Mouse (Mus musculus) erythroblast, embryonic 14.5 days (primary cell): ENCODE measurements around the gene Tmprss4.

ENCODE experiments used
- GATA1 ChIP-seq: IDR thresholded peaks from 2 replicates; pipeline ENCODE4 v1.6.1; 2012; ENCODE audit warnings: low read length, inconsistent platforms, mixed read lengths
- TAL1 ChIP-seq: IDR thresholded peaks from 3 replicates; pipeline ENCODE4 v1.6.1; 2012; ENCODE audit warnings: low read length, inconsistent platforms, mixed read lengths

- TF ChIP-seq TAL1: no peak
- TF ChIP-seq GATA1: no peak
Observed at GRCm38 (mm10) chr9:45251990-45252389, 48.1 kb upstream of the Tmprss4 start.
